Mouse (Mus musculus) kidney, postnatal 25 days (tissue): Measurements from ENCODE around the gene Sesn3.
A peak's percentile ranks its signal among the peaks of the same experiment; 100 is the strongest.

Experiments used
- DNase-seq, 2 experiments: peaks; one replicate each; pipeline ENCODE4 v3.0.0; 2021; ENCODE audit warnings: mixed read lengths in 2 of 2

Sesn3 gene

DNA sequence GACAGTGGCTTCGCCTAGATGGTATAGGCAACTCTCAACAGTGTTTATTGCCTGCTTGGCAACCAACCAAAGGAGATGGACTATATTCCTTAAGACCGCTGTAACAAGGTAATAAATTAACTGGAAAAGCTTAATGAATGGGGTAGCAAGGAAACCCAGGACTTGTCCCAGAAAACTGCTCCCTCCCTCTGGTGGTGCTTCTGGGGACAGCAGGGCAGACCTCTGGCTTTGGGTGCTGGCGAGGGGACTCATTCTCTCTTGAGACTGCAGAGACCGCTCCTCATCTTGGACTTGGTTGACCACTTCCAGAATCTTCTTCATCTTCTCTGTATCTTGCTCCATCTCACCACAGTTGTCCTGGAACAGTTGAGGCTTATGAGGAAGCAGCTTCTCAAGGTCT is 82.2 kb downstream of the Sesn3 start:
- peak in 1 of 2 experiments; percentile 10 for DNase-seq

GRCm38 (mm10) chr9:14362068-14362768 is 87.4 kb downstream of the Sesn3 start:
- no peak for DNase-seq

- peak; percentile 47 to 61 for DNase-seq
Observed at GRCm38 (mm10) chr9:14363540-14363939, 88.7 kb downstream of the Sesn3 start.

GRCm38 (mm10) chr9:14364719-14365118 is 89.9 kb downstream of the Sesn3 start:
- no peak for DNase-seq

DNA sequence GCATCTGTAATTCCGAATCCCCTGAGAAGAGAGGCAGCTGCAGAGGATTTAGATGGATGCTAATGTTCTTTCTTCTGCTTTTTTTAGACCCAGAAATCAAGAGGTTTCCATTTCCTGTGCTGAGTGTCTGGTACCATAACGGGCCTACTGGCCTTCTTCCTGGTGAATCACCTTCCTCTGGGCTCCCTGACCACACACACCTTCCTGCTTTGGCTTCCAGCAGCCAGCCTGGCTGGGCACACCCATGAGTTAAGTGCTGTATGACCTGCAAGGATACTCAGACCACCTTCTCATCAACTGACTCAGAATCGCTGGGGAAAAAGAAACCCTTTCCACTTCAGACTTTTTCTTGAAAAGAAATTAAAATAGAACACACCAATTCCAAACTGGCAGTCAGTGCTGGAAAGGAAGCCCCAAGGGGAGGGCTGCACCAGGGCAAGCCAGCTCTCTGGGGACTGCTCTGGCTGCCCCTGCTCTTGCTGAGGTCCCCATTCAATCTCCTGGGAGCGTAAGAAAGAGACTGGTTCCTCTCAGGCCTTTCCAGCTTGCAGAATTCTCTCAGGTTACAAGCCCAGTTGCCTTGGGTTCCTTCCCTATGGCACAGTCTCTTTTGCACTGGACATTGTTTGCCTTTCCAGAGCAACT is 90.7 kb downstream of the Sesn3 start:
- peak; percentile 25 to 57 for DNase-seq

DNA sequence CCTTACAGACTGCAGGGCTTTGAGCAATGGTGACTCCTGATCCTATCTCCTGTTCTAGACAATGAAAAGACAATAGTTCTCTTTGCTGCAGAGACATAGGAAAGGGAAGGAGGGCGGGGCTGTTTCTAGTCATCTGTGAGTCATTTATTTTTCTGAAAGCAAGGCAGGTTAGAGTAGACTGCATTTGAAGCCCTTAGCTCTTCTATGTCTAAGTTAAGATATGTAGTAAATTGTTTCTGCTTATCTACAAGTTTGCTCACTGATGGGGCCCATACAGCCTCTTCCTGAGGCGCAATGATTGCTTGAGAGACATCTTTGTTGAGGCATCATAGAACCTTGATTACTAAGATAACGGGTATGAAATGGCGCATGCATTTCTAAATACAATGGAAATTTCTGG is 93.0 kb downstream of the Sesn3 start:
- no peak for DNase-seq

- DNase-seq: no peak
Observed at GRCm38 (mm10) chr9:14369271-14369670, 94.4 kb downstream of the Sesn3 start.

- DNase-seq: no peak
Observed at GRCm38 (mm10) chr9:14372440-14372839, 97.6 kb downstream of the Sesn3 start.

GRCm38 (mm10) chr9:14376149-14376548 is 101.3 kb downstream of the Sesn3 start:
- no peak for DNase-seq

DNA sequence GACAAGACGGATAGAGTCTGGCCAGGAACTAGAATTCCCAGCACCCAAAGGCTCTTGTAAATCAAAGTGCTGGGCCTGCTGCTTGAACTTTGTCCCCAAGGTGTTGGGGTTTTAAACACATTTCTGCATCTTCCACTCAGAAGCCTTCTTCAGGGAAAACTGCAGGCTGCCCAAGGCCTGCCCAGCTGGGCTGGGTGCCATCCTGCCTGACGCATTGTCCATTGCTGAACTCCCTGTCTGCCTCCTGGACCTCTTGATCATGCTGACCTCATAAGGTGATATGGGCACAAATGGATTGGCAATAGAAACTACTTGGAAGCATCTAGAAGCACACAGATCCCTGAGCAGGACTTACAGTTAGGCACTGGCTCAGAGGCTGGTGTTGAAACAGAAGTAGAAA is 103.3 kb downstream of the Sesn3 start:
- DNase-seq: peak; percentile 48 to 68

GRCm38 (mm10) chr9:14379769-14380385 is 105.0 kb downstream of the Sesn3 start:
- DNase-seq: no peak

GRCm38 (mm10) chr9:14380386-14381285 is 105.8 kb downstream of the Sesn3 start:
- peak; percentile 81 to 92 for DNase-seq

GRCm38 (mm10) chr9:14381353-14382055 is 106.6 kb downstream of the Sesn3 start, which contains the start of gene Endod1:
TSS of gene Endod1 (minus strand) at chr9:14381507.
- DNase-seq: peak; percentile 58 to 60

DNA sequence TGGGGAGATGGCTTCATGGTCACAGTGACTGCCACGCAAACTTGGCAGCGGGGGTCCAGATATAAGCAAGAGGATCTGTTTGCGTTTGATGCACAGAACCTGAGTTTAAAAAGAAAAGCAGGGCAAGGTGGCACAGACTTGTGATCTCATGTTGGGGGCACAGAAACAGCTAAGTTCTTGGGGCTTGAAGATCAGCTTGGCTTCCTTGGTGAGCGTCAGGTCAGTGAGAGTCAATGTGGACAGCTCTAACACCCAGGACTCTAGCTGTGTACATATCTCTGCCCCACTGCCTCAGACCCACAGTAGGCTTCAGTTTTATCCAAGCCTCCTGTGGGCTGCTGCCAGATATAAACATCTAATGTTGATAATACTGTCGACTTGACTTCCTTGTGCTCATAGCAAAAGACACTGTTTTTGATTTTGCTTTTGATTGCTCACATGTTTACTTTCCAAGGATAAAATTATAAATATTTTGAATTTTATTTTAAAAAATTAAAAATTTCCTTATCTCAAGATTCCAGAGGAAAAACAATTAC is 107.5 kb downstream of the Sesn3 start:
- DNase-seq: no peak
